Mouse (Mus musculus) erythroblast, embryonic 14.5 days (primary cell): Measurements from ENCODE around the gene Chad.

Experiments used
- GATA1 ChIP-seq: IDR thresholded peaks from 2 replicates; pipeline ENCODE4 v1.6.1; 2012; ENCODE audit warnings: low read length, inconsistent platforms, mixed read lengths
- TAL1 ChIP-seq: IDR thresholded peaks from 3 replicates; pipeline ENCODE4 v1.6.1; 2012; ENCODE audit warnings: low read length, inconsistent platforms, mixed read lengths

GRCm38 (mm10) chr11:94526171-94526879, 38.5 kb upstream of the Chad start:
- no peak for TF ChIP-seq GATA1
- TF ChIP-seq TAL1: no peak
